Mouse (Mus musculus) cerebellum, postnatal 14 days (tissue): ENCODE measurements at regions not wholly inside any gene's neighbourhood (a gene's known extent, or its start where the extent isn't known, plus 50 kb on each side); places are given as distances from the start of the nearest gene placed in this dataset.

Source experiments
- DNase-seq, 2 experiments: peaks; one replicate each; pipeline ENCODE4 v3.0.0; 2021; ENCODE audit warnings: mixed read lengths in 2 of 2

GRCm38 (mm10) chr14:76624626-76625378, 68.1 kb upstream of the Serp2 start:
- DNase-seq, result peak in 1 of 2 experiments; percentile 6

- peak in 1 of 2 experiments; percentile 4 for DNase-seq
These were observed 66.8 kb upstream of the Serp2 start for GRCm38 (mm10) chr14:76623371-76623988.

GRCm38 (mm10) chr14:76622634-76623291, 66.1 kb upstream of the Serp2 start:
- peak in 1 of 2 experiments; percentile 16 for DNase-seq

- peak; percentile 35 to 49 for DNase-seq
These were observed 62.3 kb upstream of the Serp2 start for GRCm38 (mm10) chr14:76619038-76619409.

GRCm38 (mm10) chr14:76618331-76619037, 61.8 kb upstream of the Serp2 start:
- peak in 1 of 2 experiments; percentile 46 for DNase-seq

- peak; percentile 48 to 52 for DNase-seq
These were observed 61.2 kb upstream of the Serp2 start for GRCm38 (mm10) chr14:76617889-76618288.

GRCm38 (mm10) chr14:76617447-76617846, 60.8 kb upstream of the Serp2 start:
- DNase-seq, result peak; percentile 88

GRCm38 (mm10) chr14:76616367-76616683, 59.6 kb upstream of the Serp2 start:
- DNase-seq, result no peak

- DNase-seq, result no peak
These were observed 59.1 kb upstream of the Serp2 start for GRCm38 (mm10) chr14:76615603-76616366.

GRCm38 (mm10) chr14:76615182-76615581, 58.5 kb upstream of the Serp2 start:
- DNase-seq, result no peak

GRCm38 (mm10) chr14:76614682-76615081, 58.0 kb upstream of the Serp2 start:
- DNase-seq, result no peak

GRCm38 (mm10) chr14:76613604-76614003, 56.9 kb upstream of the Serp2 start:
- DNase-seq, result no peak

- DNase-seq, result peak; percentile 71 to 82
These were observed 54.0 kb upstream of the Serp2 start for GRCm38 (mm10) chr14:76610429-76611378.
